Mouse (Mus musculus) ES-E14 (cell line): ENCODE measurements at regions not wholly inside any gene's neighbourhood (a gene's known extent, or its start where the extent isn't known, plus 50 kb on each side); places are given as distances from the start of the nearest gene placed in this dataset.

Experiments
- DNase-seq: peaks from one replicate; pipeline ENCODE4 v3.0.0-alpha.2; 2013; ENCODE audit warnings: low read depth, low spot score
- H3K27ac ChIP-seq: 2 replicates; pipeline ENCODE4 v1.5.1; 2012; ENCODE audit warnings: low read depth, mild to moderate bottlenecking, low read length, moderate library complexity, mixed read lengths; ENCODE audit not compliant: poor library complexity, insufficient read depth, severe bottlenecking
- H3K36me3 ChIP-seq: 2 replicates; pipeline ENCODE4 v1.6.1; 2012; ENCODE audit warnings: mild to moderate bottlenecking, low read length, moderate library complexity, mixed read lengths; ENCODE audit not compliant: control insufficient read depth, poor library complexity, insufficient read depth, severe bottlenecking
- H3K4me1 ChIP-seq, 2 experiments: fragments of 150-350 bp in 1 of 2; sonication (generic) in 1 of 2; 2 replicates each; pipeline ENCODE4 v1.6.1; 2012; ENCODE audit warnings: low read length in 2 of 2, mild to moderate bottlenecking in 1 of 2, mixed read lengths in 1 of 2; ENCODE audit not compliant: control insufficient read depth in 2 of 2, insufficient read depth in 2 of 2, poor library complexity in 1 of 2
- H3K4me3 ChIP-seq, 2 experiments: fragments of 150-350 bp in 1 of 2; sonication (generic) in 1 of 2; 2 replicates each; pipeline ENCODE4 v1.5.1; 2012; ENCODE audit warnings: low read length in 2 of 2, low read depth in 1 of 2, mild to moderate bottlenecking in 1 of 2, mixed read lengths in 1 of 2; ENCODE audit not compliant: insufficient read depth in 1 of 2, poor library complexity in 1 of 2, severe bottlenecking in 1 of 2
- H3K9ac ChIP-seq: 2 replicates; pipeline ENCODE4 v1.6.1; 2012; ENCODE audit warnings: low read depth, mild to moderate bottlenecking, low read length, mixed read lengths; ENCODE audit not compliant: poor library complexity, insufficient read depth, severe bottlenecking
- H3K9me3 ChIP-seq: fragments of 150-350 bp; sonication (generic); 2 replicates; pipeline ENCODE4 v1.6.1; 2012; ENCODE audit warnings: low read depth, mild to moderate bottlenecking, low read length; ENCODE audit not compliant: control insufficient read depth, insufficient read depth
- CHD2 ChIP-seq: IDR thresholded peaks from 2 replicates; pipeline ENCODE4 v1.6.1; 2014; ENCODE audit warnings: mild to moderate bottlenecking, low read depth, low read length, inconsistent platforms
- HCFC1 ChIP-seq: IDR thresholded peaks from 2 replicates; pipeline ENCODE4 v1.6.1; 2012; ENCODE audit warnings: low read length, inconsistent platforms, borderline replicate concordance; ENCODE audit not compliant: insufficient read depth
- MAFK ChIP-seq: IDR thresholded peaks from 2 replicates; pipeline ENCODE4 v1.6.1; 2014; ENCODE audit warnings: mild to moderate bottlenecking, low read depth, low read length, inconsistent platforms; ENCODE audit not compliant: insufficient read depth
- ZC3H11A ChIP-seq: IDR thresholded peaks from 2 replicates; pipeline ENCODE4 v1.6.1; 2012; ENCODE audit warnings: low read depth, mild to moderate bottlenecking, inconsistent platforms, low read length, borderline replicate concordance
- ZNF384 ChIP-seq: IDR thresholded peaks from 2 replicates; pipeline ENCODE4 v1.6.1; 2012; ENCODE audit warnings: low read depth, low read length, inconsistent platforms
- in situ Hi-C, 2 experiments: fragments of 600-800 bp; cut with MboI; formaldehyde crosslinking; loops; one replicate each; pipeline ENCODE4 v1.15.1; 2025; ENCODE audit warnings: low sequenced_read_pairs in 2 of 2, inconsistent platforms in 1 of 2; ENCODE audit not compliant: unreplicated experiment in 2 of 2

- no peak overlapping the region for H3K4me3 ChIP-seq
- no peak overlapping the region for H3K27ac ChIP-seq
- TF ChIP-seq MAFK: no peak
- TF ChIP-seq HCFC1: no peak
- TF ChIP-seq ZNF384: no peak
- TF ChIP-seq ZC3H11A: no peak
- TF ChIP-seq CHD2: no peak
- no peak for DNase-seq
- no peak overlapping the region for H3K9ac ChIP-seq
- in situ Hi-C loops: no loop called here
- no peaks in the 10 kb centered on the region for H3K36me3 ChIP-seq
- no peaks in the 10 kb centered on the region for H3K9me3 ChIP-seq
- H3K4me1 ChIP-seq: no peaks in the 10 kb centered on the region
Observed at GRCm38 (mm10) chr12:94488721-94489120, 1203.3 kb upstream of the Flrt2 start.

GRCm38 (mm10) chr12:94508099-94508498 lies 1183.9 kb upstream of the Flrt2 start:
- Histone ChIP-seq H3K36me3 (no peaks in the 10 kb centered on the region), H3K4me3 (no peak overlapping the region), H3K27ac (no peak overlapping the region), H3K9ac (no peak overlapping the region), H3K9me3 (no peaks in the 10 kb centered on the region), H3K4me1 (no peaks in the 10 kb centered on the region)
- in situ Hi-C loops: no loop called here
- no peak for TF ChIP-seq ZNF384
- TF ChIP-seq ZC3H11A: no peak
- DNase-seq: no peak

DNA sequence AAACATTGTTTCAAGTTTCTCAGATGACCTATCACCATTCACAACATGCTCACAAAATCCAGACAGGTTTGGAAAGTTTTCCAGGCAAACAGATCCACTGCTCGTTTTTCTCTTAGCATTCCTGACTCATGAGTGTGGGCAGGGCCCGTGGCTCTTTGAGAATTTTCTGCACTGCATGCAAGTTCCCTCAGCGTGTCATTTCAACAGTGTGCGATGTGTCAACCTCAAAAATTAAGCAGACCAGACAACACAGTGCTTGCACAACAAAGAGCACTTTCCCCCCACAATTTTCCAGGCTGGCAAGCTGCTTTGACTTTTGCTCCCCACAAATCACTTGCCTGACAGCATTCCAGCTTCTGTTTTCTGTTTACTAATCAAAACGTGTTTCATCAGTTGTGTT lies 1182.2 kb upstream of the Flrt2 start:
- in situ Hi-C loops: no loop called here

DNA sequence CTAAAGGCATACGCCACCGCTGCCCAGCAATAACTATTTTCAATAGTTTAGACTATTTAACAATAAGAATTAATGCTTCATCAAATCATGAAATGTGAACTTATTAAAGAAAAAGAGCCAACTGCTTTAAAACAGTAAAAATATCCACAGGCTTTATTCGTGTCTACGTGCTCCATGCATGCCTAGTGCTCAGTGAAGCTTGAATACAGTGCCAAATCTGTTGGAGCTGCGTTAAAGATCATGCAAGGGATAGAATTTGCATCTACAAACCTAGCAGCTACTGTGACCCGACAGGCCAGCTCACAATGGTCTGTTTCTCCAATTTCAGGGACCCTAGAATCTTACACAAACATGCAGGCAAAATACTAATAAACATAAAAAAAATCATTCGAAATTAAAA lies 1147.3 kb upstream of the Flrt2 start:
- in situ Hi-C loops: no loop called here
- Histone ChIP-seq H3K4me1 (no peaks in the 10 kb centered on the region), H3K9ac (no peak overlapping the region), H3K9me3 (no peaks in the 10 kb centered on the region), H3K36me3 (no peaks in the 10 kb centered on the region), H3K4me3 (no peak overlapping the region), H3K27ac (no peak overlapping the region)
- no peak for TF ChIP-seq CHD2
- no peak for TF ChIP-seq ZNF384
- TF ChIP-seq HCFC1: no peak
- TF ChIP-seq MAFK: no peak
- TF ChIP-seq ZC3H11A: no peak
- no peak for DNase-seq

More for the DNA sequence above, 1182.2 kb upstream of the Flrt2 start:
- no peak for TF ChIP-seq ZNF384
- no peak for TF ChIP-seq MAFK
- no peak for TF ChIP-seq CHD2
- TF ChIP-seq ZC3H11A: no peak
- no peak for TF ChIP-seq HCFC1
- Histone ChIP-seq H3K27ac (no peak overlapping the region), H3K36me3 (no peaks in the 10 kb centered on the region), H3K9me3 (no peaks in the 10 kb centered on the region), H3K9ac (no peak overlapping the region), H3K4me1 (no peaks in the 10 kb centered on the region), H3K4me3 (no peak overlapping the region)
- no peak for DNase-seq

GRCm38 (mm10) chr12:94560374-94561194 lies 1131.4 kb upstream of the Flrt2 start:
- Histone ChIP-seq H3K4me1 (no peaks in the 10 kb centered on the region), H3K27ac (no peak overlapping the region), H3K9me3 (no peaks in the 10 kb centered on the region), H3K9ac (no peak overlapping the region), H3K36me3 (no peaks in the 10 kb centered on the region), H3K4me3 (no peak overlapping the region)
- TF ChIP-seq ZC3H11A (no peak), ZNF384 (no peak), MAFK (no peak), HCFC1 (no peak), CHD2 (no peak)
- in situ Hi-C loops: no loop called here
- DNase-seq: no peak
